Mouse (Mus musculus): ENCODE measurements around the gene Hsp90ab1. TPM values are rescaled to one million over a fixed set of nuclear protein-coding genes. Genes with fewer than 3 reads are reported as not detected.

Hsp90ab1 gene
- total RNA-seq, 2 experiments from 2014 or later, result 1,799 to 1,827 TPM

- no peak for DNase-seq (ENCODE audit: low spot score in 2 of 2)
Observed at GRCm38 (mm10) chr17:45544001-45544872, 28.8 kb downstream of the Hsp90ab1 start.

GRCm38 (mm10) chr17:45543115-45543514 is 30.0 kb downstream of the Hsp90ab1 start:
- no peak for DNase-seq (ENCODE audit: low spot score in 2 of 2)

GRCm38 (mm10) chr17:45542705-45543104 is 30.4 kb downstream of the Hsp90ab1 start:
- DNase-seq (ENCODE audit: low spot score in 2 of 2), result no peak

- DNase-seq (ENCODE audit: low spot score in 2 of 2), result no peak
Observed at GRCm38 (mm10) chr17:45542129-45542528, 30.9 kb downstream of the Hsp90ab1 start.

- no peak for DNase-seq (ENCODE audit: low spot score in 2 of 2)
Observed at GRCm38 (mm10) chr17:45539664-45540063, 33.4 kb downstream of the Hsp90ab1 start.

DNA sequence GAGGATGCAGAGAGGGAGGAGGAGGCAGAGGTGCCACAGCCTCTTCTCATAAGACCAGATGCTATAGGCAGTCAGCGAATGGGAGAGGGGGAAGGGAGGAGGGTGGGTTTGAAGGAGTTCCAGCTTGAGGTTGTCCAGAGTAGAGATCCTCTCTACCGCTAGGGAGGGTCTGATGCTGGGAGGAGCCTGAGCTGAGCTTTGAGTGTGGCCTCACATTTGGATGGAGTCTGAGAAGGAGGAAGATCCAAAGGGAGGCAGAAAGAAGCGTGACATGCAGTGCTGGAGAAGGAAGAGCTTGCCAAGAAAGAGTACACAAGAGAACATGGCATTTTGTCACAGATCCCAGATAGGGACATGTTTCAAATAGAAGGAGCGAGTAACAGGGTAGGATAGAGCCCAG is 34.7 kb downstream of the Hsp90ab1 start:
- no peak for DNase-seq (ENCODE audit: low spot score in 2 of 2)

DNA sequence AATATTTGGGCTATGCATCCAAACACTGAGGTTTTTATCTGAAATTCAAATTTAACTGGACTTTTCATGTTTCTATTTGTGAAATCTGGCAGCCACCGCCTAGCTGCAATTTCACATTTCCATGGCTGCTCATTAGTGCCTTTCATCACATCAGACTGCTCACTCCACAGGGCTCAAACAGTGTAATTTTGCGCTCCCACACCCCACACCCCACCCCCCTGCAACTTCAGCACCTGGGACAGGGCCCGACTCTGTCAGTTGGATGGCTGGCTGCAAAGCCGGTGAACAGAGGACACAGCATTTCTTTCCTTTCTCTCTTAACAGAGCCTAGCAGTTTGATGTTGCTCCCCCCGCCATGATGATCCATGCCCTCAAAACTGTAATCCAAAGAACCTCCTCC is 36.8 kb downstream of the Hsp90ab1 start:
- no peak for DNase-seq (ENCODE audit: low spot score in 2 of 2)

DNA sequence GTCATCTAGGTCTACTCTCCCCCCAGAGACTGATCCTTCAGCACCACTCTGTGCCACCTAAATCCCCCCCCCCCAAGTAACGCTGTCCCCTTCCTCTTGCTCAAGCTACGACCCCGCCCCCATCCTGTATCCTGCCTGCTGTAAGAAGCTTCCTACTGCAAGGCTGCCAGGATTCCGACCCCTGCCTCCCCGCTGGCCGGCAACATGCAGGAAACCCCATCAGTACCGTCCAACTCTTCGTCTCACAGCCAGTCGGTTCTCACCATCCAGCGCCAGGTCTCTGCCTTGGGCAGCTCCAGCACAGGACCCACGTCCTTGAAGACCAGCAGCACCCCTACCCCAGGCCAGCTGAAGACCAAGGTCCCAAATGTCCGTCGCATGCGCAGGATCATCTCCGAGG is 40.2 kb downstream of the Hsp90ab1 start:
- DNase-seq (ENCODE audit: low spot score in 2 of 2), result no peak

DNA sequence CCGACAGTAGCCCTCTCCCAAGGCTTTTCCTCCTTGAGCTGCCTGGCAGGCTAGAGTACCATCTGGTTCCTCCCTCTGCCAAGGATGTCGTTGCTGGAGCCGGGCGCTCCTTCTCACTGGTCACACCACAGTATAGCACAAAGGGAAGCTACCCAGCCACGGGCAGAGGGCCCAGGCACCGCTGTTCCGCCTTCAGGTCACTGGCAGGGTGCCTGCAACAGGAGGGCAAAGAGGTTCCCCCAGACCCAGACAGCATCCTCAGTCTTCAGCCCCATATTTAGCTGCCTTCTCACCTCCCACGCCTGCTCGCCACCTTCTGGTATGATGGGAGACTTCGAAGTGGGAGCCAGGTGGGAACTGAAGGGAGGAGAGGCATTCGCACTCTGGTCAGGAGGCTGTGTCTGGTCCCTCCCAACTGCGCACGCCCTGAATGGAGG is 42.7 kb downstream of the Hsp90ab1 start:
- DNase-seq (ENCODE audit: low spot score in 2 of 2), result no peak

- no peak for DNase-seq (ENCODE audit: low spot score in 2 of 2)
Observed at GRCm38 (mm10) chr17:45526571-45526970, 46.5 kb downstream of the Hsp90ab1 start.

DNA sequence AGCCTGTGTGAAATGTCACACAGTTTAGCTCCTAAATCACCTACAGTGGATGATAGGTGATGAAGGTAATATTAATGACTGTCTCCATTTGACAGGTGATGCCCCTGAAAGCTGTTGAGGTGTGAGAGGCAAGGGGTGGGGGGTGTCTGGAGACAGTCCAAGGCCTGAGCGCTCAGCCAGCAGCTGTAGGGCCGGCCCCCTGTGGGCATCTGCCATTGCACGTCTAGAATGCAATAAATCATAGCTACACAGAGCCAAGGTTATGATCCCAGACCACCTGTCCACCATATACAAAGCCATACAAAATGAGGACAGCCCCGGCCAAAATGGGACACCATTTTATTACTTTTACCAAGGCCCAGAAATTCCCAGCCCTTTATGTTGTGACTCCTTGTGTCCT is 48.1 kb downstream of the Hsp90ab1 start:
- DNase-seq (ENCODE audit: low spot score in 2 of 2), result no peak

- no peak for DNase-seq (ENCODE audit: low spot score in 2 of 2)
Observed at GRCm38 (mm10) chr17:45523263-45523662, 49.8 kb downstream of the Hsp90ab1 start, which contains the start of gene Tcte1. Tcte1 (plus strand) TSS chr17:45523434.

- no peak for DNase-seq (ENCODE audit: low spot score in 2 of 2)
Observed at GRCm38 (mm10) chr17:45520136-45520535, 52.9 kb downstream of the Hsp90ab1 start.

GRCm38 (mm10) chr17:45518766-45519475 is 54.1 kb downstream of the Hsp90ab1 start:
- no peak for DNase-seq (ENCODE audit: low spot score in 2 of 2)

Other genes starting within 250 kb of the Hsp90ab1 start
- gene Cdc5l, start 139.5 kb downstream of the Hsp90ab1 start, total RNA-seq (2021), result 10 to 100 TPM; 58.7 TPM
- 1 to 10 TPM; 4.4 to 4.7 TPM for gene Spats1, start 97.9 kb downstream of the Hsp90ab1 start, total RNA-seq (2021)
- 10 to 100 TPM; 21.9 to 22.7 TPM for gene Aars2, start 66.4 kb downstream of the Hsp90ab1 start, total RNA-seq (2021)
- 1 to 10 TPM in 1 of 2 experiments, under 1 TPM in 1; 0.91 to 1.6 TPM for gene Tcte1, start 49.8 kb downstream of the Hsp90ab1 start, total RNA-seq (2021)
- 100 to 1,000 TPM; 112 to 119 TPM for gene Tmem151b, start 23.6 kb downstream of the Hsp90ab1 start, total RNA-seq (2021)
- gene Nfkbie, start 17.6 kb downstream of the Hsp90ab1 start, total RNA-seq (2021), result 1 to 10 TPM; 2.3 to 2.5 TPM
- 10 to 100 TPM; 26.2 to 29.9 TPM for gene Slc35b2, start 9.4 kb downstream of the Hsp90ab1 start, total RNA-seq (2021)
- gene Slc29a1, start 26.3 kb upstream of the Hsp90ab1 start, total RNA-seq (2021), result 10 to 100 TPM; 16.4 to 20.4 TPM
- not detected for gene Mymx, start 28.8 kb upstream of the Hsp90ab1 start, total RNA-seq (2021)
- 1 to 10 TPM in 1 of 2 experiments, under 1 TPM in 1; 0.68 to 3.0 TPM for gene Capn11, start 86.1 kb upstream of the Hsp90ab1 start, total RNA-seq (2021)
- 10 to 100 TPM; 37.2 to 42.5 TPM for gene Mrpl14, start 113.1 kb upstream of the Hsp90ab1 start, total RNA-seq (2021)
- gene Tmem63b, start 113.6 kb upstream of the Hsp90ab1 start, total RNA-seq (2021), result 100 to 1,000 TPM; 154 to 155 TPM
- gene 1600014C23Rik, start 160.6 kb upstream of the Hsp90ab1 start, total RNA-seq (2021), result not detected